Mouse (Mus musculus): Measurements from ENCODE around the gene Foxk1. TPM values are rescaled to one million over a fixed set of nuclear protein-coding genes. Genes with fewer than 3 reads are reported as not detected.

Foxk1 gene
- polyA plus RNA-seq, 1 experiment from 2014 or later = 4.4 TPM

GRCm38 (mm10) chr5:142371172-142372155, 29.8 kb upstream of the Foxk1 start:
- H3K4me3 ChIP-seq (ENCODE audit: low read length) = no peak overlapping the region
- no peak for ATAC-seq (ENCODE audit: low FRiP score, low TSS enrichment)
- peaks cover 23% of the 10 kb centered on the region for H3K4me1 ChIP-seq (ENCODE audit: insufficient read depth, low read length)
- H3K36me3 ChIP-seq (ENCODE audit: insufficient read depth, low read length) = no peaks in the 10 kb centered on the region
- no peaks in the 10 kb centered on the region for H3K27me3 ChIP-seq (ENCODE audit: insufficient read depth, low read length)
- 21% methylated on average over 24 of the region's 24 CpGs for WGBS
- H3K9me3 ChIP-seq (ENCODE audit: low read length) = no peaks in the 10 kb centered on the region
- peak overlapping the region; percentile 68 for H3K9ac ChIP-seq (replicated peaks; ENCODE audit: low read length)
- peak overlapping the region; percentile 39 for H3K4me2 ChIP-seq (replicated peaks; ENCODE audit: low read depth, low read length)
- peak overlapping the region; percentile 54 for H3K27ac ChIP-seq (ENCODE audit: low read length)

DNA sequence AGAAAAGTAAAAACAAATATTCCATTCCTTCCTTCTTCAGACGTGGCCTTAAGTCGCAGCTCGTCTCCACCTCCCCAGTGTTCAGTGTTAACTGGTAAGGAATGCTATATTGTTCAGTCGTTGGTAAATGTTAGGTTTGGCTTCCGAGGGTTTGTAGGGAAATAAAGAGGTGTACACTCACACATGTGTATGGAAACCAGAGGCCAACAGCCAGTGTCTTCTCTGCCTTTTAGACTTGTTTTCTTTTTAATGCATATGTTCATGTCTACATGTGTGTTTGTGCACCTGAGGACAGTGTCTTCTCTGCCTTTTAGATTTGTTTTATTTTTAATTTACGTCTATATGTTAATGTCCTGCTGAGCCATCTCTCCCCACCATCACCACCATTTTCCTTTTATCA, 29.1 kb upstream of the Foxk1 start:
- Histone ChIP-seq H3K9ac (replicated peaks; ENCODE audit: low read length) (no peak overlapping the region), H3K4me2 (replicated peaks; ENCODE audit: low read depth, low read length) (no peak overlapping the region), H3K27ac (ENCODE audit: low read length) (peak overlapping the region; percentile 27; the same call in 1 of the 2 replicates), H3K4me1 (ENCODE audit: insufficient read depth, low read length) (peaks cover 19% of the 10 kb centered on the region), H3K9me3 (ENCODE audit: low read length) (no peaks in the 10 kb centered on the region), H3K4me3 (ENCODE audit: low read length) (no peak overlapping the region), H3K27me3 (ENCODE audit: insufficient read depth, low read length) (no peaks in the 10 kb centered on the region), H3K36me3 (ENCODE audit: insufficient read depth, low read length) (no peaks in the 10 kb centered on the region)
- no peak for ATAC-seq (ENCODE audit: low FRiP score, low TSS enrichment)
- whole genome bisulfite sequencing = 54% methylated on average over 6 of the region's 6 CpGs

GRCm38 (mm10) chr5:142374343-142374742, 27.0 kb upstream of the Foxk1 start:
- H3K4me2 ChIP-seq (replicated peaks; ENCODE audit: low read depth, low read length) = no peak overlapping the region
- ATAC-seq (ENCODE audit: low FRiP score, low TSS enrichment) = no peak
- no peak overlapping the region for H3K9ac ChIP-seq (replicated peaks; ENCODE audit: low read length)
- H3K27me3 ChIP-seq (ENCODE audit: insufficient read depth, low read length) = no peaks in the 10 kb centered on the region
- H3K27ac ChIP-seq (ENCODE audit: low read length) = no peak overlapping the region
- 89% methylated on average over 9 of the region's 9 CpGs for WGBS
- 0 out of 2 replicates have a peak, but pooled peaks cover 3% of the 10 kb centered on the region for H3K9me3 ChIP-seq (ENCODE audit: low read length)
- H3K4me3 ChIP-seq (ENCODE audit: low read length) = no peak overlapping the region
- peaks cover 12% of the 10 kb centered on the region; the same call in 1 of the 2 replicates for H3K4me1 ChIP-seq (ENCODE audit: insufficient read depth, low read length)
- H3K36me3 ChIP-seq (ENCODE audit: insufficient read depth, low read length) = no peaks in the 10 kb centered on the region

DNA sequence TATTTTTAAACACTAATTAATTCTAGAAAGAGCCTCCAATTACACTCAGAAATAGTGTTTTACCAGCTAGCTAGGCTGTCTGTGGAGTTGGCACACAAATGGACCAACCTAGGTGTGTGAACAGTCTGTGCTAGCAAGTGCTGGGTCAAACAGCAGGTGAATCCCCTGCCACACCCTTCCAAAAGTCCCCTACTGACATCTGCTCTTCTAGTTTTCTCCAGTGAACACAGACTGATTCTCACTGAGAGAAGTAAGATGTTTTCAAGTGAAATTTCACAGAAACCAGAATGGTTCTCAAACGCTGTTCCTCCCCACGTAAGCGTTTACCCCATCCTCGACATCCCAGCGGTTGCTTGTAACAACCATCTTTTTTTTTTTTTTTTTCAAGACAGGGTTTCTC, 25.7 kb upstream of the Foxk1 start:
- Histone ChIP-seq H3K4me2 (replicated peaks; ENCODE audit: low read depth, low read length) (no peak overlapping the region), H3K4me1 (ENCODE audit: insufficient read depth, low read length) (peaks cover 12% of the 10 kb centered on the region; the same call in 1 of the 2 replicates), H3K27me3 (ENCODE audit: insufficient read depth, low read length) (no peaks in the 10 kb centered on the region), H3K36me3 (ENCODE audit: insufficient read depth, low read length) (no peaks in the 10 kb centered on the region), H3K9ac (replicated peaks; ENCODE audit: low read length) (no peak overlapping the region), H3K27ac (ENCODE audit: low read length) (no peak overlapping the region), H3K4me3 (ENCODE audit: low read length) (no peak overlapping the region), H3K9me3 (ENCODE audit: low read length) (0 out of 2 replicates have a peak, but pooled peaks cover 3% of the 10 kb centered on the region)
- WGBS = 96% methylated on average over 5 of the region's 5 CpGs
- no peak for ATAC-seq (ENCODE audit: low FRiP score, low TSS enrichment)

GRCm38 (mm10) chr5:142376071-142376470, 25.2 kb upstream of the Foxk1 start:
- ATAC-seq (ENCODE audit: low FRiP score, low TSS enrichment) = no peak
- Histone ChIP-seq H3K27ac (ENCODE audit: low read length) (no peak overlapping the region), H3K4me2 (replicated peaks; ENCODE audit: low read depth, low read length) (no peak overlapping the region), H3K27me3 (ENCODE audit: insufficient read depth, low read length) (no peaks in the 10 kb centered on the region), H3K9ac (replicated peaks; ENCODE audit: low read length) (no peak overlapping the region), H3K4me3 (ENCODE audit: low read length) (no peak overlapping the region), H3K36me3 (ENCODE audit: insufficient read depth, low read length) (no peaks in the 10 kb centered on the region), H3K4me1 (ENCODE audit: insufficient read depth, low read length) (peaks cover 11% of the 10 kb centered on the region; the same call in 1 of the 2 replicates), H3K9me3 (ENCODE audit: low read length) (0 out of 2 replicates have a peak, but pooled peaks cover 3% of the 10 kb centered on the region)
- WGBS = 80% methylated on average over 6 of the region's 6 CpGs

DNA sequence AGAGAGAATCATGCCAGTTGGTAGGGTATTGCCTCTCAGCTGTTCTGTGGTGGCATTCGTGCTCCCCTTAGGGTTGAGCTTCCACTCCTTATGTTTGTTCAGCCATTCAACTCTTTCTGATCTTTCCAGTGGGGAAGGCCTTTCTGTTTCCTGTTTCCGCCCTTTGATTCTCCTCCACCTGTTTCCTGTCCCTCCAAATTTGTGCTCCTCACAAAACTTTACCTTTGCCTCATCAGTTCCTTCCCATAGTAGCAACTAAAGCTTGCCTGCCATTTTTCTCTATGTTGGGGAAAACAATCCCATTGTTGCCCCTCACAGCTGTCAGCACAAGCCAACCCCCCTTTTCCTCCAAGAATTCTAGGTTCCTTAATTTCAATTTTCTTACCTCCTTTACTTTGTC, 23.2 kb upstream of the Foxk1 start:
- Histone ChIP-seq H3K4me3 (ENCODE audit: low read length) (no peak overlapping the region), H3K36me3 (ENCODE audit: insufficient read depth, low read length) (no peaks in the 10 kb centered on the region), H3K9me3 (ENCODE audit: low read length) (0 out of 2 replicates have a peak, but pooled peaks cover 3% of the 10 kb centered on the region), H3K27me3 (ENCODE audit: insufficient read depth, low read length) (no peaks in the 10 kb centered on the region), H3K4me1 (ENCODE audit: insufficient read depth, low read length) (no peaks in the 10 kb centered on the region), H3K9ac (replicated peaks; ENCODE audit: low read length) (no peak overlapping the region), H3K4me2 (replicated peaks; ENCODE audit: low read depth, low read length) (no peak overlapping the region), H3K27ac (ENCODE audit: low read length) (no peak overlapping the region)
- no peak for ATAC-seq (ENCODE audit: low FRiP score, low TSS enrichment)
- WGBS = 79% methylated on average over 2 of the region's 2 CpGs

DNA sequence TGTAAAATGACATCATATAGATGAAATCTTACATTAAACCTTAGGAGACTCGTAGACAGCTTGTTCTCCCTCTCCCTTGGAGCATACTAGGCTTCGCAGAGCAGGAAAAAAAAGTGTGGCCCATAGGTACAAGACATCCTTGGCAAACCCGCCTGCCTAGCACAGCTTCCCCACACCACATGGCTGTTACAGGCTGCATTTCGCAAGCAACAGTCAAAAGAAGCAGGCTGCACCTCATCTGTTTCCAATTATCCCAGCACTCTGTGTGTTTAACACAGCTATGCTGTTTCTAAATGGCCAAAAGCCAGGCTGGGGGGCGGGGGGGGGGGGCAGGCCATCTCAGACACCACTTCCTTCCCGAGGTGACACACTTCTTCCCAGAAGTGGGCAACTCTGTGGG, 20.8 kb upstream of the Foxk1 start:
- Histone ChIP-seq H3K4me2 (replicated peaks; ENCODE audit: low read depth, low read length) (no peak overlapping the region), H3K36me3 (ENCODE audit: insufficient read depth, low read length) (no peaks in the 10 kb centered on the region), H3K27me3 (ENCODE audit: insufficient read depth, low read length) (no peaks in the 10 kb centered on the region), H3K4me3 (ENCODE audit: low read length) (no peak overlapping the region), H3K4me1 (ENCODE audit: insufficient read depth, low read length) (peaks cover 9% of the 10 kb centered on the region), H3K27ac (ENCODE audit: low read length) (no peak overlapping the region), H3K9me3 (ENCODE audit: low read length) (0 out of 2 replicates have a peak, but pooled peaks cover 3% of the 10 kb centered on the region), H3K9ac (replicated peaks; ENCODE audit: low read length) (no peak overlapping the region)
- no peak for ATAC-seq (ENCODE audit: low FRiP score, low TSS enrichment)
- WGBS = 55% methylated on average over 6 of the region's 6 CpGs

DNA sequence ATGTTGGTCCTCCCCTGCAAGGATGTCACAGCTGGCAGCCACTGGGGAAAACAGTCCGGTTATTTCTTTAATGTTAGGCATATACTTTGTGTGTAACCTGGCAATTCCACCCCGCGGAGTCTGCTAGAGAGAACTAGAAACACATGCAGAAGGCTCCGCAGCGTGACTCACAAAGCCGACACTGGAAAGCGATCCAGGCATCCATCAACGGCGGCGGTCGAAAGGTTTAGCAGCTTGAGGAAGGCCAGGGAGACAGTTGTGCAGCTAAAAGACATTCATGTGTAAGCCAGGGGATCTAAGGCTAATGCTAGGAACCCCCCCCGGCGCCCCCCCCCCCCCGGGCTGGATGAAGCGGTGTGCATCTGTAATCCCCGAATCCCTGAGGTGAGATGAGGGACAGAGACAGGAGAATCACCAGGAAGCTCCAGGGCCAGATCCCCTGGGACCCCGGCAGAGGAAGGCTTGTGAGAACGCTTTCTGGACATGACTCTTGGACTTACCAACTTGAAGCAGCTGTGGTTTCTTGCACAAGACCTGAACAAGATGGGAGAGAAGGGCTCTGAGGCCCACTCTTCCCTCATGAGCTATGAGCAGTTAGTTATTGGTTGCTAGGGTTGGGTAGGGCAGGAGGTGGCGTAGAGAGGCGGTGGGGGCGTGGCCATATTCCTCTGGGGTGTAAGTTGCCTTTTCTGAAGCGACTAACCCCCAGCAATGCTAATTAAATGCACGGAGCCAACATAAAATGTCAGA, 16.2 kb upstream of the Foxk1 start:
- Histone ChIP-seq H3K27ac (ENCODE audit: low read length) (no peak overlapping the region), H3K9me3 (ENCODE audit: low read length) (no peaks in the 10 kb centered on the region), H3K4me2 (replicated peaks; ENCODE audit: low read depth, low read length) (no peak overlapping the region), H3K4me3 (ENCODE audit: low read length) (no peak overlapping the region), H3K36me3 (ENCODE audit: insufficient read depth, low read length) (no peaks in the 10 kb centered on the region), H3K27me3 (ENCODE audit: insufficient read depth, low read length) (no peaks in the 10 kb centered on the region), H3K4me1 (ENCODE audit: insufficient read depth, low read length) (peaks cover 20% of the 10 kb centered on the region), H3K9ac (replicated peaks; ENCODE audit: low read length) (no peak overlapping the region; the same call in 1 of the 2 replicates)
- ATAC-seq (ENCODE audit: low FRiP score, low TSS enrichment) = no peak
- WGBS = 37% methylated on average over 23 of the region's 23 CpGs

GRCm38 (mm10) chr5:142386329-142386728, 15.0 kb upstream of the Foxk1 start:
- Histone ChIP-seq H3K9ac (replicated peaks; ENCODE audit: low read length) (no peak overlapping the region), H3K4me1 (ENCODE audit: insufficient read depth, low read length) (peaks cover 20% of the 10 kb centered on the region), H3K4me3 (ENCODE audit: low read length) (no peak overlapping the region), H3K27me3 (ENCODE audit: insufficient read depth, low read length) (no peaks in the 10 kb centered on the region), H3K36me3 (ENCODE audit: insufficient read depth, low read length) (no peaks in the 10 kb centered on the region), H3K9me3 (ENCODE audit: low read length) (no peaks in the 10 kb centered on the region), H3K27ac (ENCODE audit: low read length) (no peak overlapping the region), H3K4me2 (replicated peaks; ENCODE audit: low read depth, low read length) (no peak overlapping the region)
- 80% methylated on average over 6 of the region's 6 CpGs for WGBS
- ATAC-seq (ENCODE audit: low FRiP score, low TSS enrichment) = no peak
